Mouse (Mus musculus) ES-Bruce4 (cell line): ENCODE results near the gene Timm8a2. TPM values are rescaled to one million over a fixed set of nuclear protein-coding genes. Genes with fewer than 3 reads are reported as not detected.

Experiments used
- H3K27ac ChIP-seq: 2 replicates; pipeline ENCODE4 v1.5.1; 2012; ENCODE audit warnings: low read length, inconsistent platforms; ENCODE audit not compliant: insufficient read depth
- H3K27me3 ChIP-seq: 2 replicates; pipeline ENCODE4 v1.6.1; 2012; ENCODE audit warnings: mild to moderate bottlenecking, low read length, inconsistent platforms; ENCODE audit not compliant: control insufficient read depth, poor library complexity, insufficient read depth, severe bottlenecking
- H3K36me3 ChIP-seq: 2 replicates; pipeline ENCODE4 v1.6.1; 2012; ENCODE audit warnings: inconsistent platforms, mild to moderate bottlenecking, low read length, moderate library complexity; ENCODE audit not compliant: control insufficient read depth, poor library complexity, insufficient read depth, severe bottlenecking
- H3K4me1 ChIP-seq: one replicate; pipeline ENCODE4 v1.8.1; 2011; ENCODE audit warnings: low read length; ENCODE audit not compliant: control insufficient read depth, insufficient read depth
- H3K4me3 ChIP-seq: 2 replicates; pipeline ENCODE4 v1.5.1; 2011; ENCODE audit warnings: low read depth, mild to moderate bottlenecking, low read length
- H3K9ac ChIP-seq: 2 replicates; pipeline ENCODE4 v1.6.1; 2012; ENCODE audit warnings: low read depth, mild to moderate bottlenecking, inconsistent platforms; ENCODE audit not compliant: poor library complexity, severe bottlenecking
- H3K9me3 ChIP-seq: replicated peaks from 2 replicates; pipeline ENCODE4 v1.6.1; 2012; ENCODE audit warnings: mild to moderate bottlenecking, low read length, inconsistent platforms; ENCODE audit not compliant: control insufficient read depth, poor library complexity, insufficient read depth, severe bottlenecking
- CTCF ChIP-seq: IDR thresholded peaks from one replicate; pipeline ENCODE4 v1.8.1; 2011; ENCODE audit warnings: low read depth, low read length
- EP300 ChIP-seq: IDR thresholded peaks from 2 replicates; pipeline ENCODE4 v1.6.1; 2011; ENCODE audit warnings: low read depth, low read length; ENCODE audit not compliant: insufficient read depth
- POLR2A ChIP-seq: IDR thresholded peaks from one replicate; pipeline ENCODE4 v1.8.1; 2011; ENCODE audit warnings: low read length; ENCODE audit not compliant: insufficient read depth
- polyA plus RNA-seq: library from polyadenylated mRNA; stranded (reverse); fragments of >200 nt; gene quantifications from 2 replicates; pipeline ENCODE4 v1.2.4, GENCODE M21; 2011; ENCODE audit warnings: low read depth; ENCODE audit not compliant: missing spikeins, insufficient read depth, insufficient read length

Timm8a2 gene
- polyA plus RNA-seq, 1 experiment, result not detected

- no peak for TF ChIP-seq EP300
- TF ChIP-seq POLR2A, result no peak
- no peak for TF ChIP-seq CTCF
- H3K9ac ChIP-seq, result no peak overlapping the region
These were observed 23.5 kb downstream of the Timm8a2 start for GRCm38 (mm10) chr14:122057941-122058346.

GRCm38 (mm10) chr14:122060642-122061041 is 26.2 kb downstream of the Timm8a2 start:
- H3K36me3 ChIP-seq, result no peaks in the 10 kb centered on the region
- no peaks in the 10 kb centered on the region for H3K27me3 ChIP-seq
- H3K4me3 ChIP-seq, result no peak overlapping the region
- no peaks in the 10 kb centered on the region for H3K4me1 ChIP-seq
- no peaks in the 10 kb centered on the region for H3K9me3 ChIP-seq
- H3K27ac ChIP-seq, result no peak overlapping the region
- H3K9ac ChIP-seq, result no peak overlapping the region
- TF ChIP-seq POLR2A (no peak), CTCF (peak; percentile 90), EP300 (no peak)

More at GRCm38 (mm10) chr14:122057941-122058346, 23.5 kb downstream of the Timm8a2 start:
- no peak overlapping the region for H3K4me3 ChIP-seq
- no peaks in the 10 kb centered on the region for H3K36me3 ChIP-seq
- no peaks in the 10 kb centered on the region for H3K4me1 ChIP-seq
- no peaks in the 10 kb centered on the region for H3K9me3 ChIP-seq
- H3K27ac ChIP-seq, result no peak overlapping the region
- H3K27me3 ChIP-seq, result no peaks in the 10 kb centered on the region

- no peak overlapping the region for H3K27ac ChIP-seq
- TF ChIP-seq CTCF, result no peak
- no peak for TF ChIP-seq EP300
- no peak for TF ChIP-seq POLR2A
- no peaks in the 10 kb centered on the region for H3K9me3 ChIP-seq
- no peaks in the 10 kb centered on the region for H3K4me1 ChIP-seq
- no peaks in the 10 kb centered on the region for H3K36me3 ChIP-seq
- H3K9ac ChIP-seq, result no peak overlapping the region
- H3K27me3 ChIP-seq, result no peaks in the 10 kb centered on the region
- no peak overlapping the region for H3K4me3 ChIP-seq
These were observed 26.9 kb downstream of the Timm8a2 start for GRCm38 (mm10) chr14:122061376-122061775.

- Histone ChIP-seq H3K9ac (no peak overlapping the region), H3K27ac (no peak overlapping the region), H3K36me3 (no peaks in the 10 kb centered on the region)
These were observed 28.1 kb downstream of the Timm8a2 start for GRCm38 (mm10) chr14:122062411-122063090.

GRCm38 (mm10) chr14:122063599-122063998 is 29.1 kb downstream of the Timm8a2 start:
- Histone ChIP-seq H3K27me3 (no peaks in the 10 kb centered on the region), H3K9me3 (no peaks in the 10 kb centered on the region), H3K4me3 (no peak overlapping the region), H3K4me1 (no peaks in the 10 kb centered on the region), H3K9ac (no peak overlapping the region), H3K27ac (no peak overlapping the region), H3K36me3 (no peaks in the 10 kb centered on the region)
- no peak for TF ChIP-seq EP300
- no peak for TF ChIP-seq CTCF
- TF ChIP-seq POLR2A, result no peak

More at GRCm38 (mm10) chr14:122062411-122063090, 28.1 kb downstream of the Timm8a2 start:
- H3K27me3 ChIP-seq, result no peaks in the 10 kb centered on the region
- no peaks in the 10 kb centered on the region for H3K4me1 ChIP-seq
- H3K9me3 ChIP-seq, result no peaks in the 10 kb centered on the region
- no peak overlapping the region for H3K4me3 ChIP-seq
- TF ChIP-seq EP300 (no peak), POLR2A (no peak), CTCF (no peak)

GRCm38 (mm10) chr14:122064519-122064918 is 30.0 kb downstream of the Timm8a2 start:
- TF ChIP-seq POLR2A, result no peak
- TF ChIP-seq CTCF, result peak; percentile 71
- no peak overlapping the region for H3K9ac ChIP-seq
- H3K4me3 ChIP-seq, result no peak overlapping the region
- H3K9me3 ChIP-seq, result no peaks in the 10 kb centered on the region
- H3K36me3 ChIP-seq, result no peaks in the 10 kb centered on the region
- no peak overlapping the region for H3K27ac ChIP-seq
- no peaks in the 10 kb centered on the region for H3K27me3 ChIP-seq
- H3K4me1 ChIP-seq, result no peaks in the 10 kb centered on the region
